Mouse (Mus musculus) induced T-regulatory cell, adult 2 months (primary cell): Measurements from ENCODE around the gene Gm12216.
"Not testable (repeated sequence)": the region's sequence is repeated elsewhere in the genome, so short reads cannot be mapped to it uniquely, and the experiment has no call there.

Source experiments
- DNase-seq: peaks from one replicate; pipeline ENCODE4 v3.0.0-alpha.2; 2012; ENCODE audit warnings: low read depth

Gene Gm12216

DNA sequence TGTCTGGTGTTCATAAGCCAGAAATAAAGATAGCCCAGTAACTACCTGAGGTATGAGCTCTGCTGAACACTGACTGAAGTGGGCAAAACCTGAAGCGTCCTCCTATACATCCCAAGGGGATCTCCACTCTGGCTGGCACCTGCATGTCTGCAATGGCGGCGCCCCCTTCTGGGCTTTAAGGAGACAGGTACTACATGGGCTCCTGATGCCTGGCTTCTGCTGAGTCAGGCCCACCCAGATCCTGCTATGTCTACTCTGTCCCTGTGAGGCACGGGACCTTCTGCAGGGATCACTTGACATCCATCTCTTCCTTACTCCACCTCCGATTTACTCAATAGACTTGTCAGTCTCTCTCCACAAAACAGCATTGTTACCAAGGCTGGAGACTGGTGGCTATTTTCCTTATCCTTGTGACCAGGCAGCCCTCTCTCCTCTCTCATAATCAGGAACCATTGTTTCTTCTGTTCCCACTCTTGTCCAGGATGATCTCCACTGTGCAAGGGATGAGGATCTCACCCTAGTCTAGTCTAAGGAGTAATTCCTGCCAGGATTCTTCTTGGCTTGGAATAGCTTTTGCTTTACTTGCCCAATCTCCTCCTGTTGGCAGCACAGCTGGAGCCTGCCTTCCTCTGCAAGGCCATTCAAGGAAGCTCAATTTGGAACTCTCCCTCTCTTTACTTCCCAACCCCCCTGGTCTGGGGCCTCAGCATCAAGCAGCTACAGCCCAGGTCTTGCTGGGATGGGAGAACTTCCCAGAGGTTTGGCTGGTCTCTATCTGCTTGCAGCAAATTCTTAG, 15.1 kb upstream of the Gm12216 start:
- DNase-seq, result peak; percentile 61

DNA sequence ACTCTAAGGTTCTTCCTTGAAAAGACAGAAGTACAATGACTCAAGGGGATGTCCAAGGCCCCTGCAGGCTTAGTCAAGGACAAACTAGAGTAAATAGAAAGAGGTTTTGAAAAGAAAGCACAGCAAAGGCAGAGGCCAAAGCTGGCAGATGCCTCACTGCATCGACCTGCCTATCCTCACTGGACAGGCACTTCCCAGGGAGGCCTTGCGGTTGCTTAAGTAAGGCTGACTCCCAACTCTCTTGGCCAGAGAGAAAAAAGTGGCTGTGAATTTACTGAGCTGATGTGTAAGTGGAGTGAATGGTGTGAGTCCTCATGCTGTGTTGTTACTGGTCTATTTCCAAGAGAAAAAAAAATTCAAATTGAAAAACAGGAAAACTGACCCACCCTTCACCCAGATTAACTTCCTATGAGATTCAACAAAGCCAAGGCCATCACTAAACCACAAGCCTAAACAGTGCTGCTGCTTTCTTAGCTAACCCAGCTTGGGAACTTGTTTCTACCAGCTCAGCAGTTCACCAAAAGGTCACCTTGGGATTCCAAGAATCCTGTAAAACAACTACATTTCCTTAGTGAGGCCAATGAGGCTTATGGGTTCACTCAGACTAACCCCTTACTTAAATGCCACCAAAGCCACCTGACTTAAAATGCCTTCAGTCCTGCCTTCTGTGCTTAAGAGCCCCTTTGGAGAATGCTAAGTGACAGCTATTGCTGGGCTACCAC, 12.9 kb upstream of the Gm12216 start:
- no peak for DNase-seq

DNA sequence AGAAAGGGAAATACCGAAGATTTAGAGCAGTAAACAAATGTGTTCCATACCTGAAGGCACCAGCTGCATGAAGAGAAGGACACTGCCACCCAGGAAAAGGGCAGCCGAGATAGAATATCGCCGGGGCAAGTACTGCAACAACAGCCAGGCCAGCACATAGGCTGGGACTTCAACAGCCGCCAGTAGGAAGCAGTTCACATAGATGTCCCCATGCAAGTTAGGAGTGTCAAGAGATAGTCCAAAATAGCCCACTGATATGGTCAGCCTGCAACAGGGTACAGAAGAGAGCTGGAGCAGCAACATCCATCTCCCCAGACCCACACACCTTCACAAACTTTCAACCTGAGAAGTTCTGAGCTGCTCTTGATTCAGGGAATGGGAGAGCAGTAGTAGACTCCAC, 10.1 kb upstream of the Gm12216 start:
- no peak for DNase-seq

DNA sequence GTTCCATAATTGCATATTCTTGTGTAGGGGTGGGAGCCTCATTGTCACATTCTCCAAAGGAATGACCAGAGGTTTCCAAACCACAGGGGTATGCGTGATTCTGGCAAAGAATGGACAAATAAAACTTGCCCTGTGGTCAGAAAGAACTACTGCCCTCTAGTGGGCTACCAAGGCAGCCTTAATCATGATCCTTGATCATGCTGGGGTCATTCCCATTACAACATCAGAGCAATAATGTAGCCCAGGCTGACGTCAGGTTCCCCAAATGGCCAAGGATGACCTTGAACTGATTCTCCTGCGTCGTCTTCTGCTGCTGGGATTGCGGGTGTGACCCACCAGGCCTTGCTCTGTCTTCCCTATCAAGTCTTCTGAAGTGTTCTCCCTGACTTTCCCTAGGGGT, 9.3 kb upstream of the Gm12216 start:
- DNase-seq, result not testable (repeated sequence)

DNA sequence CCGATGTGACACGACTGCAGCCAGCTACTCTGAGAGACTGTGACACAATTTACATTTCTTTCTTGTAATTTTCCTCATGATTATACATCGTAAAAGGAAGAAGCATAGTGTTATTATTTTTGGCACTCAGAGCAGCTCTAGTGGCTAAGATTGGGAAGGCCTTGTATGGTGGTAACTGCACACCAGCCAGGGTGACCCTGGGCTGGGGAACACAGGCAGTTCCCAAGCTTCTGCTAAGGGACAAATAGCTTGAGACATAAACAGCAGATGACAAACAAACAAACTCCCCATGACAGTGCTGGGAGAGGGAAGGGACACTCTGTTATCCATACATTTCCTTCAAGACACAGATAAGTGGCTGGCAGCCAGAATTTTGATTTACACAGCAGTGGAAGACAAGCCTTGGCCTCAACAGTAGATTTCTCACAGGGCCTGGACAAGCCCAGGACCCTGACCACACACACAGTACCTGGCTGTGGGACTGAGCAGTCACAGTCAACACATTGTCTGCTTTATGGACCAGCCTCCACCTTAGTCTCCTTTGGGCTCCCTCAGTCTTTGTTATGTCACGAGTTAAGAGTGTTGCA, 5.8 kb upstream of the Gm12216 start:
- DNase-seq, result not testable (repeated sequence)

DNA sequence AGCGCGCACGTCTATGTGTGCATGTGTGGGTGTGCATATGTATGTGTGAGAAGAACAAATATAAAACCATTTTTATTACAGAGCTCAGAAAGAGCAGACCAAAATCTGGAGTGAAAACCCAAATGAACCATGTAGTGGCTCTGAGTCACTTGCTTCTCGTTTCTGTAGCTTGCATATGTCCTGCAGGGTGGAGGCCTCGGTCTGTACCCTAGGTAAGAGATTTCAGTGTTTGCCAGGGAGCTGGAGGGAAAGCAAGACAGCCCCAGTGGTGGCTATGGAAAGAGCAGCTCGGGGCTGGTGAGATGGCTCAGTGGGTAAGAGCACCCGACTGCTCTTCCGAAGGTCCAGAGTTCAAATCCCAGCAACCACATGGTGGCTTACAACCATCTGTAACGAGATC, 1.9 kb upstream of the Gm12216 start:
- not testable (repeated sequence) for DNase-seq

DNA sequence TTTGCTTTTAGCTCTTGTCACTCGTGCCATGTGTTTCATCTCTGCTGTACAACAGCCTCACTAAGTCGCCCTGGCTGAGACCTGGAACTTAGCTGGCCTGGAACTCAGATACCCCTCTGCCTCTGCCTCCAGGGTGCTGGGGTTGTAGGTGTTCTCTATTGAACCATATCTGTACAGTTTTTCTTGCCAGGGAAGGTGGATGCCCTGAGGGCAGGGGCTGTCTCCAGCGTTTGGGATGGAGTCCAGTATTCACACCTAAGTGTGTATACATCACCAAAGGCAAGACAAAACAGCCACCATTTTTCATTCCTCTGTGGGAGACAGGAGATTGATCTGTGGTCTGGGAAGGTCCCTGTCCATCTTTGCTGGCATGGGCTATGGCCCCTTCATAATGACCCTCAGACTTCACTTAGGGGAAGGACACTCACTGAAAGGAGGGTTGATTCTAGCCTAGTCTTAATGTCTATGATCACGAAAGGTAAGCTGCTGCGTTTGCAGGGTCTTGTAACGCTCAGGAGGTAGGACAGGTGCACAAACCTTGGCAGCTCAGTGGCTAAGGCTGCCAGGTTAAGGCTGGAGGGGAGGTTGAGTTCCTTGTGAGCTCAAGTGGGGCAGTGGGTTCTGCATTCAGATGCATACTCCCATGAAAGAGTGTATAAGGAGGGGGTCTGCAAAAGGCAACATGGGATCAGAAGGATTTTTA, 847 bp downstream of the Gm12216 start:
- DNase-seq, result peak; percentile 56

DNA sequence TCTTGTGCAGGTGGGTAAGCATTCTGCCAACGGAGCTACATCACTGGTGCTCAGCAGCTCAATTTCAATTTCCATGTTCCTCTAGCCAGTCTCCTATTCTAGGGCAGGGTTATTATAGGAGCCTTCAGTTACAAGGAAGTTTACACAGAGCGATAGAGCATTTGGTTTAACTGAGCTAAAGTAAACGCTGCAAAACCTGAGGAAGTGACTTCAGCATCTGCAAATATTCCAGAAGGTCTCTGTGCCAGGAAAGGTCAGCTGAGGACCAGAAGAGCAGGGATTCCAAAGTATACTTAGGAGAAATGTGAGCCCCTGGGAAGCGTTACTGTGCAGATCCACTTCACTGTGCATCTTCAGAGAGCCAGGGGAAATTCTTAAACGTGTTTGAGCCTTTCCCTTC, 5.4 kb downstream of the Gm12216 start:
- DNase-seq, result no peak

DNA sequence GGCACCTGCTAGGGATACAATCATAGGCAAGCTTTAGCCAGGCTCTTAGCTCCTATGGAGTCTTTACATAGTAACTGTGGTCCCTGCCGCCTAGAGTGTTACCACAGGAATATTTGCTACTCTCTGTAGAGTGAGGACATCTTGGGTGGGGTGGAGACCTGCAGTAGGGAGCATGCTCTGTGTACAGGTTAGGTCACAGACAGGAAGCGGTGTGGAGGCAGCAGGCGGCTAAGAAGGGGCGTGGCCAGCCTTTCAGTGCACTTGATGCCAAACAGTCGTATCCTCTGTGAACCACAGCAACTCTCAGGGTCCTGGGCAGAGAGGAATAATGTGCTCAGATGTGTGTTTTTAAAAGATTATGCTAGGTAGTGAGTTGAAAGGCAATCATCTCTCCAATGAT, 7.3 kb downstream of the Gm12216 start:
- peak; percentile 94 for DNase-seq

DNA sequence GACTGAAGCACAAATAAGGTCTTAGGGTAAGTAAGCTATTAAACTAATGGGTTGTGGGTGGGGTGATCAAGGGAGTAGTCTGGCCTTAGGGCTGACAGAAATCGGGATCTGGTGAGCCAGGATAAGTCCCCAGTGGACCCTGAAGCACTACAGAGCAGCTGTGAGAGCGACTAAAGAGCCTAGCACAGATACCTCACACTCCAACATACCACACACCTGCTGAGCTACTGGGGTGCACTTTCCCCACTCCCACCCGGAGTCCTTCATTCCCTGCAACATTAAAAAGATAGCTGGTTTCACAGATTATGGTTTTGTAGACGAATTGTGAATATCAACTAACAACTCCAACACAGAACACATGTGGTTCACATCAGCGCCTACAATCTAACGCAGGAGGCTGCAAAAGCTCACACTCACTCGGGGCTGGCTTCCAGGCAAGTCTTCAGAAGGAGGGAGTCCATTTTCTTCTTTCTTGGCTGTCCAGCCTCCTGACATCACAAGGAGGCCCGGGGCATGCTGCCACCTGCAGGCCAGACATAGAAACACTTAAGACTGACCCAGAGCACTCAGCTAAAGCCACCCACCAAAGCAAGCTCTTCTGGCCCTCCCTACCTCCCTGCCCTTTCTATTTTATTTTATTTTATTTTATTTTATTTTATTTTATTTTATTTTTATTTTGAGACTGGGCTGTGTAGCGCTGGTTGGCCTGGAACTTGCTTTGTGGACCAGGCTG, 9.3 kb downstream of the Gm12216 start:
- DNase-seq, result peak; percentile 83

DNA sequence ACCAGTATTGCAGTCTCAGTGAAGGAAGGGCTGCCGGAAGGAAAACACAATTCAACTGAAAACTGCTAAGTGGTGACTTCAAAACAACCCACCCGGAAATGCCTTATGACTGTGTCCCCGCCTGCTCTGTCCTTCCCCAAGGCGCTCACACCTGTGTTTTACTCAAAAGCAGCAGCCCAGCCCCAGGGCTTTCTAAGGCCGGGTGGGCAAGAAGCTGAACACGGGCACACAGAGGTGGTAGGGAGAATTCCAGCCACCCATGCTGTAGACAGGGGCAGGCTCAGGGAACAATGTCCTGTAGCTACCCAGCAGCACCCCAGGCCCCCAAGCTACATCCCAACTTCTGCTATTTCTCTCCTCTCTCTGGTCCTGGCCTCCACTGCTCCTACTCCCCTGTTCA, 13.4 kb downstream of the Gm12216 start:
- peak; percentile 90 for DNase-seq

DNA sequence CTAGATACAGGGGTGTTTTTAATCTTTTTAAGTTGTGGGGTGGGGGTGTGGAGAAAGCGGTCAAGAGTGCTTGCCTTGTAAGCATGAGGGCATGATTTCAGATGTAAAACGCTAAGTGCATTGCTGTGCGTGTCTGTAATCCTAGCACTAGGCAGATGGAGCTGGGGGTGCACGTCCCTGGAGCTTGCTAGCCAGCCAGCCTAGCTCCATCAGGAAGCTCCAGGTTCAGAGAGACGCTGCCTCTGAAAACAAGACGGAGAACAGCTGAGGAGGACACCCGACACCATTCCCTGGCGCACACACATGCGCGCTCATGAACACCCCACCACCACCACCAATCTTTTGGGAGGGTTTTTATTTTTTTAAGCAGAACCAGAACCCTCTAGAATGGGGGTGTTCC, 15.9 kb downstream of the Gm12216 start:
- DNase-seq, result no peak

DNA sequence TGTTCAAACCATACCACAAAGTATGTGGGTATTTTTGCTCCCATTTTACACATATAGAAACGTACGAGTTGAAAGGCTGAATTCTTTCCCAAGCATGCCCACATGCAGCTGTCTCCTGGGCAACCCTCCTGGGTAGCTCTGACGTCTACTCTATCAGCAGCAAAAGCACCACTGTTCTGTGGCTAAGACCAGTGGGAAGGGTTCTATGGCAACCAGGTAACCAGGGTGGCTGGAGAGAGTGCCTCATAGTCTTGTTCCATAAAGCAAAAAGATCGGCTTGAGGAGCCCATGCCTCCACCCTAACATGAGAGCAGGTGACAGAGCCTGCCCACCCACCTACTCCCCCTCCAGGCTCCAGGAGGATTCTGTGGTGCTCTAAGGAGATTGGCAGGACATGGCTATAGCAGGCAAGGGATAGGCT, 16.9 kb downstream of the Gm12216 start:
- DNase-seq, result peak; percentile 78

DNA sequence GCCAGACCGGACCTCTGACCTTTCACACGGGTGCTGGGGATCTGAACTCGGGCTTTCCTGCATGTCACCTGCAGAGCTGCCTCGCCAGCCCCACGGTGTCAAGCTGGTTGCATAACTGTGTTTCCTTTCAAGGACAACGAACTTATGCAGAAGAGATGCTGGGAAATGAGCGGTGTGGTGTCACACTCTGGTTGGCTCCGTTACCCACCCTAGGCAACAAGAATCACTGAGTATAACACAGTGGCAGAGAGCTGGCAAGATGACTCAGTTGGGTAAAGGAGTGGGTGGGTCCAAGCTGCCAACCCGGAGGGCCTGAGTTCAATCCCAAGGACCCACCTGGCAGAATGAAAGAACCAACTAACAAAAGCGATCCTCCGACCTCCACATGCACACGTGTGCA, 17.5 kb downstream of the Gm12216 start:
- DNase-seq, result peak; percentile 77

DNA sequence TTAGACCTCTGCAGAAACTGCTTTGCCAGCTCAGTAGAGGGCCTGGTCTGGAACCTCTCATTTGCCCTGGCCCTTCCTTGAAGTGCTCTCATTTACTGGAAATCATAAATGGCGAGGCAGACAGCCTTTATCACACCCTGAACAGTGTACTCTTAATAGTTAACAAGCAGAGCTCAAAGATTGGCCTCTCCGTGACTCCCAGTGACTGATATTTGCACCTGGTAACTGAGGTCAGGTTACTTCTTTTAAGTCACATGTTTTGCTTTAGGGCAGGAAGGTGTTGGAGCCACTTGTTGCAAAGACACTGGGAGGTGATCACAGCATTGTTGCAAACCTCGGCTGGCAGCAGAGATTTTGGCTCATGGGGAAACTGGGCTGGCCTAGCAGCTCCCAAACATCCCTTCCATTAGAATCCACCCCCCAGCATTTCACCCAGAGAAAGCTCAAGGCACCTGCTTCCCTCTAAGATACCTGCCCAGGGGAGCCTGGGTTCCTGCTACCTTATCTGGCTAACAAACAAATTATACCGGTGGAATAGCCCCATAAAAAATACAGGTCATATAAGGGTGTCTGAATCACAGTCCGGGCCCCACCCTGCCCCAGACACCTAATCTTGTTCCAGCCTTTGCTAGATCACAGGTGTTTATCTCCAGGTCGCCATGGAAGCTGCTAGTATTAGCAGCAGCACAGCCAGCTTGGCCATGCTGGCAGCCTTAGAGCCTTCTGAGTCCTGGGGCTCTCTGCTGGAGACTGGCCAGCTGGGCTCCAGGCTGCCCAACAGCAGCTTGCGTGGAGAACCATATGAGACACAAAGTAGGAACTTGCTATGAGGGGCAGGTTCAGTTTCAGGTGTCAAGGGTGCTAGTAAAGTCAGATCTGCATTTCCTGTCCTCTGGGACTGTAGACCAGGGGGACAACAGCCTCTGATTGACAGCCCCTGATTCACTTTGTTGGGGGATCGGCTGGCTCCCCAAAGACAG, 19.1 kb downstream of the Gm12216 start:
- DNase-seq, result peak; percentile 76

DNA sequence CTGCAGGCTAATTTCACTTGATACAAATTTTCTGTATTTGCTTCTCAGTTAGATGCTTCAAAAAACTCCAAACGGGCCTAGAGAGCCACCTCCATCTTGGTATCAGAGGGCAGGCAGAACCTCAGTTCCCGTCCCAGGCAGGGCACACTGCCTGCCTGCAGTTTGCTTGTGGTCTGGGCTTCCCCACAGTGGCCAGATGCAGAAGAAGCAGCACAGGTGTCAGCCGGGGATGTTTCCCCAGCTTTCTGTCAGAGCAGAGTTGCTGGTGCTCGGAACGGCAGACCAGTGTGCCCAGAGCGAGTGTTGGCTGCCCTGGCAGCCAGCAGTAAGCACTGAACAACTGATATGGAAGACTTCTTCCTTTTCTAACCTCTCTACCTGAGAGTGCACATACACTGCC, 19.9 kb downstream of the Gm12216 start:
- DNase-seq, result peak; percentile 82

DNA sequence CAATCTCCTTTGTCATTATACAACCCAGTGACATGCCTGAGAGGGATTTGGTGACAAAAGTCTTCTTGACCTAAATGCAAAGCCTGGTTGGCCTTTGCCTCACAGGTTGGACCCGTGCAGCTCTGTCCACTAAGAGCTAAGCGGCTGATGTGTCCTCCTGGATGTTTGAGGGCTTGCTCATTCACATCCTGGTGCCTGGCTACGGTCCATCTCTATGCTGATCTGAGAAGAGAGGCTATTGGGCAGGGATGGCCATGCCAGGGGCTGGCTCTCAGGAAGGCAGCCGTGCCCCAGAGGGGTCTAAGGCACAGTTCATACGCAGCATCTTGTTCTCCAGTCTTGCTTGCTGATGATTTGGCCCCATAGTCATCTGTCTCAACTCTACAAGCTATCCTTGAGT, 21.3 kb downstream of the Gm12216 start:
- no peak for DNase-seq

DNA sequence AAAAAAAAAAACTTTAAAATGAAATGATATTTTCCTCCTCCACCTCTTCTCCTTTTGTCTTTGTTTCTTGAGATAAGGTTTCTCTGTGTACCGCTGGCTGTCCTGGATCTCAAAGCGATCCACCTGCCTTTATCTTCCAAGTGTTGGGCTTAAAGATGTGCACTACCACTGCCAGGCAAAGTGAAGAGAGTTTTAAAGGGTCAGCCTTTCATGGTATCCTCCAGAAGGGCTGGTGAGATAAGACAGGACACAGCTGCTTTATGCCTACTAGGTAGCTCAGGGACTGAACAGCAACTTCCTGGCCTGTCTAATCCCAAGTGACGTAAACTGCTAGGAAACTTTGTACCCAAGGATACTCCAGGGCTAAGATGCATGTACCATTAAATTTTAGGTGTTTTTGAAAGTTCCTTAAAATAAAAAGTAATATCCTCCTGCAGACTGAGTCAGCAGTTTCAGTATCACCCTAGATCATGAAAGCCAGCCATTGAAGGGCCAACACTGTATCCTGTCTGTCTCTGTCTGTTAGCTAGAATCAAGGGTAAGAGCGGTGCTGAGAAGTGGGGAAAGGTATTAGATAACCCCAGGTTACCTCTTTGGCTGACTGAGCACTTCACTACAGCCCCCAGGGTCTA, 23.6 kb downstream of the Gm12216 start:
- peak; percentile 60 for DNase-seq

DNA sequence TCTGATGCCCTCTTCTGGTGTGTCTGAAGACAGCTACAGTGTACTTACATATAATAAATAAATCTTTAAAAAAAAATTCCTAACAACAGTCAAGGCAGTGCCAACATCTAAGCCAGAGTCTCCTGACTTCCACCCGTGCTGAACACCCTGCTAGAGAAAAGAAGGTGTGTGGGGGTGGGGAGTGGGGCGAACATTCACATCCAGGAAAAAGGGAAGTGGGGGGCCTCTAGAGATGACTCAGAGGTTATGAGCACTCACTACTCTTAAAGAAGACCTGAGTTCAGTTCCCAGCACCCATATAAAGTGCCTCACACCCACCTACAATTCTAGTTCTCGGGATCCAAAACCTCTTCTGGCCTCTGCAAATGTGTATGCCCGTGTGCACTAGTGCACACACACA, 33.6 kb downstream of the Gm12216 start:
- DNase-seq, result no peak

DNA sequence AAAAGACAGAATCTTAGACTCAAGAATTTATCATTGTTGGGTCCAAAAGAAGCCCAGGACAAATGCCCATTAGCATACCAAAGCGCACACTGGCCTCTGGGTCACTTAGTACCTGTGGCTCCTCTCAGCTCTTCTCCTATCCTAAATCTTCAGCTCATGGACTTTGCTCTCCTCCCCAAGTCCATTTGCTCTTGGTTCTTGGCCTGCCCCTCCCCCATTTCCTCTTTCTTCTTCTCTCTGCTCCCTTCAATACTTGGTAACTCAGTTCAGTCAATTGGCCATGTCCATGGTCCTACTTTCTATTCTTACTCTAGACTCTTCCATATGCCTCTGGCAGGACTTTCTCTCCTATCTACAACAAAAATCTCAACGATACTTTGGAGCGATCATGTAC, 37.1 kb downstream of the Gm12216 start:
- no peak for DNase-seq
